Mouse (Mus musculus): ENCODE data around the gene Rbbp8nl. TPM values are rescaled to one million over a fixed set of nuclear protein-coding genes. Genes with fewer than 3 reads are reported as not detected.

Gene Rbbp8nl
- polyA plus RNA-seq, 1 experiment from 2014 or later = 1.5 TPM

GRCm38 (mm10) chr2:180257001-180257521 is 32.6 kb downstream of the Rbbp8nl start, which contains the start of gene Rps21:
Rps21 (plus strand) TSS chr2:180257377.
- ATAC-seq (ENCODE audit: insufficient number of reproducible peaks, low FRiP score, low TSS enrichment, low read depth) = peak; percentile 96
- Histone ChIP-seq H3K27me3 (no peaks in the 10 kb centered on the region), H3K4me1 (peaks cover 18% of the 10 kb centered on the region), H3K4me3 (replicated peaks) (peak within 1 kb of the TSS; percentile 95), H3K36me3 (peaks cover 37% of the 10 kb centered on the region), H3K9ac (peak within 1 kb of the TSS; percentile 87), H3K27ac (replicated peaks) (peak within 1 kb of the TSS; percentile 92), H3K4me2 (replicated peaks) (peak within 1 kb of the TSS; percentile 87), H3K9me3 (replicated peaks) (no peaks in the 10 kb centered on the region)
- under 1% methylated on average over 38 of the region's 38 CpGs for WGBS

- Histone ChIP-seq H3K9ac (peak overlapping the region; percentile 68), H3K4me2 (replicated peaks) (peak overlapping the region; percentile 87), H3K4me3 (replicated peaks) (peak overlapping the region; percentile 95), H3K4me1 (peaks cover 18% of the 10 kb centered on the region), H3K27ac (replicated peaks) (peak overlapping the region; percentile 92), H3K27me3 (no peaks in the 10 kb centered on the region), H3K9me3 (replicated peaks) (no peaks in the 10 kb centered on the region), H3K36me3 (peaks cover 31% of the 10 kb centered on the region)
- ATAC-seq (ENCODE audit: insufficient number of reproducible peaks, low FRiP score, low TSS enrichment, low read depth) = peak; percentile 42
- WGBS = 23% methylated on average over 26 of the region's 26 CpGs
Measured at GRCm38 (mm10) chr2:180256296-180257000, 33.2 kb downstream of the Rbbp8nl start.

- H3K27ac ChIP-seq (replicated peaks) = no peak overlapping the region
- no peaks in the 10 kb centered on the region for H3K27me3 ChIP-seq
- 84% methylated on average over 9 of the region's 9 CpGs for WGBS
- H3K9ac ChIP-seq = no peak overlapping the region
- peak overlapping the region; percentile 95; the same call in 1 of the 2 replicates for H3K4me3 ChIP-seq (replicated peaks)
- H3K4me2 ChIP-seq (replicated peaks) = peak overlapping the region; percentile 87; the same call in 1 of the 2 replicates
- no peaks in the 10 kb centered on the region for H3K9me3 ChIP-seq (replicated peaks)
- ATAC-seq (ENCODE audit: insufficient number of reproducible peaks, low FRiP score, low TSS enrichment, low read depth) = no peak
- peaks cover 24% of the 10 kb centered on the region for H3K36me3 ChIP-seq
- H3K4me1 ChIP-seq = peaks cover 21% of the 10 kb centered on the region
Measured at GRCm38 (mm10) chr2:180255701-180256100, 34.0 kb downstream of the Rbbp8nl start.

GRCm38 (mm10) chr2:180254436-180255209 is 35.1 kb downstream of the Rbbp8nl start:
- 91% methylated on average over 5 of the region's 5 CpGs for WGBS
- Histone ChIP-seq H3K9me3 (replicated peaks) (no peaks in the 10 kb centered on the region), H3K9ac (no peak overlapping the region), H3K4me1 (peaks cover 21% of the 10 kb centered on the region), H3K4me3 (replicated peaks) (no peak overlapping the region), H3K27me3 (no peaks in the 10 kb centered on the region), H3K27ac (replicated peaks) (no peak overlapping the region), H3K4me2 (replicated peaks) (no peak overlapping the region), H3K36me3 (peaks cover 13% of the 10 kb centered on the region)
- no peak for ATAC-seq (ENCODE audit: insufficient number of reproducible peaks, low FRiP score, low TSS enrichment, low read depth)

- Histone ChIP-seq H3K4me1 (peaks cover 12% of the 10 kb centered on the region; the same call in 1 of the 2 replicates), H3K4me3 (replicated peaks) (no peak overlapping the region), H3K27ac (replicated peaks) (no peak overlapping the region), H3K27me3 (no peaks in the 10 kb centered on the region), H3K9ac (no peak overlapping the region), H3K9me3 (replicated peaks) (no peaks in the 10 kb centered on the region), H3K4me2 (replicated peaks) (no peak overlapping the region), H3K36me3 (no peaks in the 10 kb centered on the region)
- no peak for ATAC-seq (ENCODE audit: insufficient number of reproducible peaks, low FRiP score, low TSS enrichment, low read depth)
- 40% methylated on average over 3 of the region's 3 CpGs for WGBS
Measured at GRCm38 (mm10) chr2:180251838-180252237, 37.8 kb downstream of the Rbbp8nl start.

- peak; percentile 83 for ATAC-seq (ENCODE audit: insufficient number of reproducible peaks, low FRiP score, low TSS enrichment, low read depth)
- 29% methylated on average over 11 of the region's 11 CpGs for WGBS
- Histone ChIP-seq H3K27me3 (no peaks in the 10 kb centered on the region), H3K4me3 (replicated peaks) (no peak overlapping the region), H3K9ac (no peak overlapping the region), H3K9me3 (replicated peaks) (no peaks in the 10 kb centered on the region), H3K4me1 (peaks cover 6% of the 10 kb centered on the region; the same call in 1 of the 2 replicates), H3K4me2 (replicated peaks) (no peak overlapping the region), H3K27ac (replicated peaks) (no peak overlapping the region), H3K36me3 (no peaks in the 10 kb centered on the region)
Measured at GRCm38 (mm10) chr2:180250930-180251611, 38.6 kb downstream of the Rbbp8nl start.

GRCm38 (mm10) chr2:180248947-180249660 is 40.6 kb downstream of the Rbbp8nl start:
- no peak overlapping the region for H3K4me2 ChIP-seq (replicated peaks)
- H3K36me3 ChIP-seq = no peaks in the 10 kb centered on the region
- no peak overlapping the region for H3K4me3 ChIP-seq (replicated peaks)
- H3K9me3 ChIP-seq (replicated peaks) = no peaks in the 10 kb centered on the region
- no peak overlapping the region for H3K9ac ChIP-seq
- H3K27me3 ChIP-seq = no peaks in the 10 kb centered on the region
- no peak for ATAC-seq (ENCODE audit: insufficient number of reproducible peaks, low FRiP score, low TSS enrichment, low read depth)
- H3K27ac ChIP-seq (replicated peaks) = no peak overlapping the region
- WGBS = 63% methylated on average over 9 of the region's 9 CpGs
- 0 out of 2 replicates have a peak, but pooled peaks cover 3% of the 10 kb centered on the region for H3K4me1 ChIP-seq

GRCm38 (mm10) chr2:180247916-180248315 is 41.8 kb downstream of the Rbbp8nl start:
- ATAC-seq (ENCODE audit: insufficient number of reproducible peaks, low FRiP score, low TSS enrichment, low read depth) = no peak
- Histone ChIP-seq H3K4me2 (replicated peaks) (no peak overlapping the region), H3K4me1 (0 out of 2 replicates have a peak, but pooled peaks cover 3% of the 10 kb centered on the region), H3K27ac (replicated peaks) (no peak overlapping the region), H3K36me3 (no peaks in the 10 kb centered on the region), H3K9ac (no peak overlapping the region), H3K9me3 (replicated peaks) (no peaks in the 10 kb centered on the region), H3K4me3 (replicated peaks) (no peak overlapping the region), H3K27me3 (no peaks in the 10 kb centered on the region)
- 92% methylated on average over 5 of the region's 5 CpGs for WGBS

- Histone ChIP-seq H3K4me2 (replicated peaks) (no peak overlapping the region), H3K9ac (no peak overlapping the region), H3K9me3 (replicated peaks) (no peaks in the 10 kb centered on the region), H3K4me3 (replicated peaks) (no peak overlapping the region), H3K27ac (replicated peaks) (no peak overlapping the region), H3K27me3 (no peaks in the 10 kb centered on the region), H3K4me1 (no peaks in the 10 kb centered on the region), H3K36me3 (no peaks in the 10 kb centered on the region)
- 81% methylated on average over 4 of the region's 4 CpGs for WGBS
- no peak for ATAC-seq (ENCODE audit: insufficient number of reproducible peaks, low FRiP score, low TSS enrichment, low read depth)
Measured at GRCm38 (mm10) chr2:180243108-180243507, 46.6 kb downstream of the Rbbp8nl start.

GRCm38 (mm10) chr2:180238591-180238990 is 51.1 kb downstream of the Rbbp8nl start:
- no peak overlapping the region for H3K4me3 ChIP-seq (replicated peaks)
- peaks cover 15% of the 10 kb centered on the region for H3K4me1 ChIP-seq
- ATAC-seq (ENCODE audit: insufficient number of reproducible peaks, low FRiP score, low TSS enrichment, low read depth) = no peak
- no peaks in the 10 kb centered on the region for H3K9me3 ChIP-seq (replicated peaks)
- no peak overlapping the region for H3K27ac ChIP-seq (replicated peaks)
- no peak overlapping the region for H3K4me2 ChIP-seq (replicated peaks)
- no peak overlapping the region for H3K9ac ChIP-seq
- no peaks in the 10 kb centered on the region for H3K27me3 ChIP-seq
- WGBS = 62% methylated on average over 5 of the region's 5 CpGs
- no peaks in the 10 kb centered on the region for H3K36me3 ChIP-seq
